Mouse (Mus musculus): ENCODE measurements around the gene Pim1.

Gene Pim1

DNA sequence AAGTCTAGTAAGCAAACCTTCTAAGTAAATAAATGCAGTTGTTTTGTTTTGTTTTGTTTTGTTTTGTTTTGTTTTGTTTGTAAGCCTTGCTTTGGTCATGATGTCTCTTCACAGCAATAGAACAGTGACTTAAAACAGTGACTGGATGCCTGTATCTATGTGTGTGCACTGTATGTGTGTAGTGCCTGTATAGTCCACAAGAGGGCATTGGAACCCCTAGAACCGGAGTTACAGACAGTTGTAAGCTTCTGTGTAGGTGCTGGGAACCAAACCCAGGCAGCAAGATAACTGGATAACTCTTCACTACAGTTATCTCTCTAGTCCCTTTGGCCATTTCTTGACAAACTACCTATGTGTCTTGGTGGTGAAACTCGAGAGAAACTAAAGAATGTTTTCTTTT, 35.1 kb downstream of the Pim1 start:
- no peak for DNase-seq (ENCODE audit: low spot score in 2 of 2)

DNA sequence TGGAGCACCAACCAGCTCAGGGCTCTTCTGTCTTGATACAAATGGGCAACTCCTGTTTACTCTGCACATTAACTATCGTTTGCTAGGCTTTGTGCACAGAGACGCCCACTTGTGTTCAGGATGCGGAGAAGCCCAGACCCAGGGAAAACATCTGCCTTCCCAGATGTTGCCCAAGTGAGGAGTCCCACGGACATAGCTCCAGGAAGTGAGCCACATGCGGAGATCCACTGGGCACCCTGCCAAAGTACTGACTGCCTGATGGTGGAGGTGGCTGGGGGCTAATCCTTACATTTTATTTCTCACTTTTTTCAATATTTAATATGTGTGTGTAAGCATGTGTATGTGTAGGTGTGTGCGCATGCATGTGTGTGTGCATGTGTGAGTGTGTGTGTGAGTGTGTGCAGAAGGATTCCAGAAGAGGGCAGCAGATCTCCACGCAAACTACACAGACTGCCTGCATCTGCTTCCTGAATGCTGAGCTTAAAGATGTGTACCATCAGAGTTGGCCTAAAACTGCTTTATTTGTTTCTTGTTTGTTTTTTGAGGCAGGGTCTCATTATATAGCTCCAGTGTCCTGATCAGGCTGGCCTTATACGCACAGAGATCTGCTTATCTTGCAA, 38.1 kb downstream of the Pim1 start:
- no peak for DNase-seq (ENCODE audit: low spot score in 2 of 2)

DNA sequence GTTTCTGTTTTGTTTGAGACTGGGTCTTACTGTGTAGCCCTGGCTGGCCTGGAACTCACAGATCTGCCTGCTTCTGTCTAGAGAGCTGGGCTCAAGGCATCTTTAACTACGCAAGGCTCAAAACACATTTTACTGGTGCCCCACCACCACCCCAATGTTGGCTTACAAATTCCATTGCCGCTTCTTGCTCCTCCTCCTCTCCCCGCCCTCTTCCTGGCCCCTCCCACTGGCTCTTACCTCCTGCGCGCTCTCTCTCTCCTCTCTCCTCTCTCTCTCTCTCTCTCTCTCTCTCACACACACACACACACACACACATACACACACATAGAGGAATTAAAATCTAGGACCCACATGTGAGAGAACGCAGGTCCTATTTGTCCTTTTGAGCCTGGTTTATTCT, 40.0 kb downstream of the Pim1 start:
- DNase-seq (ENCODE audit: low spot score in 2 of 2) = no peak

DNA sequence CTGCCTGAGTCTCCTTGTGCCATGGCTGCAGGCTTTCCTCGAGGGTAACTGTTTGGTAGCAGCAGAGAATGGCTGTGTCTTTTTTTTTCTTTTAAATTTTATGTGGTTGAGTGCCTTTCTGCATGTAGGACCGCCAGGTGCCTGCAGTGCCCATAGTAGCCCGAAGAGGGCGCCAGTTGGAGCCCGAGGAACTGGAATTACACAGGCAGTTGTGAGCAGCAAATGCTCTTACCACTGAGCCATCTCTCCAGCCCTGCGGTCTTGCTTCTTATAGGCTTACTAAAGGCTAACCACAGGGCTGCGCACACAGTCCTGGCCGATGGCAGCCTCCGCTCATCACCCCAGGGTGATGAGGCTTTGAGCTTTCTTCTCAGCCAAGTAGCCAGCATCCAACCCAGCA, 40.7 kb downstream of the Pim1 start:
- DNase-seq (ENCODE audit: low spot score in 2 of 2) = no peak

DNA sequence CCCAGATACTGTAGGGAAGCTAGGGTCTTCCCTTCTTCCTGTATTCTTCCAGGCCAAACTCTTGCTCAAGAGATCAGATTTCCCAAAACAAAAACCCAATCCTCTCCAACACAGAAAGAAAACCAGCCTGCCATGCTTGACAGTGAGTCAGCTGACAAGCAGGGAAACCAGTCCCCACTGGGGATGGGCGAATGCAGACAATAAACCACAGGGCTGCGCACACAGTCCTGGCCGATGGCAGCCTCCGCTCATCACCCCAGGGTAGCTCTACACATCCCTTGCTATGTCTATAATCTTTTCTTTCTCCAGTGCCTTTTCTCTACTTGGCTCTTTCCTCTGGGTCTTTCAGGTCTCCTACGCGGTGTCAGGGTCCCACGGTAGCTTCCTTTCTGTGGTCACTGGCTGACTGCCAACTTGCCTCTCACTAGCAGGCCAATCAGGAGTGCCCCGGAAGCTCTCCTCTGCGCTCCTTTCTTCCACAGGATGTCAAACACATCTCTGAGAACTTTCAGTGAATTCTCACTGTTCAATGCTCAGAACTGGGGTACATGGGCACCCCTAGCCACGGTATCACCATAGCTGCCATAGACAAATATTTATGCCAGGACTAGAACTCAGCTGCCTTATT, 41.3 kb downstream of the Pim1 start:
- DNase-seq (ENCODE audit: low spot score in 2 of 2) = no peak

DNA sequence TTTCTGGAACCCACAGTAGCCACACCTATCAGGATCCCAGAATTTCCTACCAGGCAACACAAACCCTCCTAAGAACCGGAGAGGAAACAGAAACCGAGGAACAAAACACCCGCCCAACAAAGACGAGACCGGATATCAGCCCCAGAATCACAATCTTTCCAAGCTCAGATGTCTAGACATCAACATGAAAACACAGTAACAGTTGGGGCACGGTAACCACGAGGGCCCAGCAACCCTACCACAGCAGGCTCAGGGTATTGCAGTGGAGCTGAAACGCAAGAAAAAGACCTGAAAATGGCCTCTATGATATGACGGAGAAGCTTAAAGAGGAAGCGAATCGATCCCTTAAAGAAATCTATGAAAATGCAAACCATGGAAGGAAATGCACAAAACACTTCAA, 43.3 kb downstream of the Pim1 start:
- DNase-seq (ENCODE audit: low spot score in 2 of 2) = no peak

DNA sequence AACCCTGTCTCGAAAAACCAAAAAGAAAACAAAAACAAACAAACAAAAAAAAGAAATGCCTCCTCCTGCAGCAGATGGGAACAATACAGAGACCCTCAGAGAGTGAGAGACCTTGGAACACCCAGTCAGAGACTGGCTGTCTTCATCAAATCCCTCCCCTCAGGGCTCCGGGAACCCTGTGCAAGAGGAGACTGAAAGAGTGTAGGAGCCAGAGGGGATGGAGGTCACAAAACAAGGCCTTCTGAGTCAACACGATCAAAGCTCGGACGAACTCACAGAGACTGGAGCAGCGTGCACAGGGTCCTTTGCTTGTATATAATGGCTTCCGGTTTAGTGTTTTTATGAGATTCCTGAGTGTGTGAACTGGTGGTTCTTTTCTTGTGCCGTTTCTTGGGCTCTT, 49.9 kb downstream of the Pim1 start:
- no peak for DNase-seq (ENCODE audit: low spot score in 2 of 2)

DNA sequence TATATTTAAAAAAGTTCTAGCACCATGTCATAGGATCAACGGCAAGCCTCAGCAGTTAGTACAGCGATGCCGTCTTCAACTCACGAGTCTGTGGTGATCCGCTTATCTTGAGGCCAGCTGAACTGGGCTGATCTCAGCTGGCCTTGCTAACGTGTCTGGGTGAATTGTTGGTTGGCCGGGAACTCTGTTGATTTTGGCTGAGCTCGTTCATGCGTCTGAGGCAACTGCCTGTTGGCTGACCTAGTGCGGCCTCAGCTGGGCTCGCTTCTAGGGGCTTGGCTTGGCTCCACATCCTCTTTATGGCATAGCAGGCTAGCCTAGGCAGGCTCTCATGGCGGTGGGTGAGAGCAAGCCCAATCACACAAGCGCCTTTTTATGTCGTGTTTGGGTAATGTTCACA, 50.9 kb downstream of the Pim1 start:
- peak in 1 of 2 experiments; percentile 56 for DNase-seq (ENCODE audit: low spot score in 2 of 2)

DNA sequence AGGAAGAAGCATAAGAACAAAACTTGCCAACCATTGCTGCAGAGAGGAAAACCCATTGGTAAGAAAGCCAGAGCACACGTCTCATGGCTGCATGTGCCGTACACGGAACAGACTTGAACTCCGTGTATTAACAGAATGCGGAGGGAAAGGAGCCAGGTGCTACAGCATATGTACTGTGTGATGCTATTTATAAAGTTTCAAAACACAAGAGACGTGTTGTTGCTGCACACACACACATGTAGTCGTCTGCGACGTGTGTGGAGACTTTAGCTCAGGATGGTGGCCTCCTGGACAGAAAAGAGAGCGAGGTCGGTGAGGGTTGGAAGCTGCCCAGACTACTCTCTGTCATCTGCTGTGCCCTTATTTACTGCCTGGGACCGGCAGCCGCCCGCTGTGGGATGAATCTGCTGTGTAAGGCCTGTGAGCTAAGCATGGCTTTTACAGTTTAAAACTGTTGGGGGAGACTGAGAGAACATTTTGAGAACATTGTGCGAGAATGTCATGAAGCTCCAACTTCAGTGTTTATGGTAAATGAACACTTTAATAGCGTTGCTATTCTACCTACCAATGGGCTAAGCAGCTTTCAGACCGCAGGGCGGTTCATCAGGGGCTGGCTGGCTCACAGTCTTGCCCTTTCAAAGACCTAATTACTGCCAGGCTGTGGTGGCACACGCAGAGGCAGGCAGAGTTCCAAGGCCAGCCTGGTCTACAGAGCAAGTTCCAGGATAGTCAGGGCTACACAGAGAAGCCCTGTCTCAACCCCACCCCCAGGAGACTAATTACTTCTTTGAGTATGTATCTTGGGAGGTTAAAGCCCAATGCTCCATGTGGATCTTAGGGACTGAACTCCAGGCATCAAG, 52.5 kb downstream of the Pim1 start:
- no peak for DNase-seq (ENCODE audit: low spot score in 2 of 2)

DNA sequence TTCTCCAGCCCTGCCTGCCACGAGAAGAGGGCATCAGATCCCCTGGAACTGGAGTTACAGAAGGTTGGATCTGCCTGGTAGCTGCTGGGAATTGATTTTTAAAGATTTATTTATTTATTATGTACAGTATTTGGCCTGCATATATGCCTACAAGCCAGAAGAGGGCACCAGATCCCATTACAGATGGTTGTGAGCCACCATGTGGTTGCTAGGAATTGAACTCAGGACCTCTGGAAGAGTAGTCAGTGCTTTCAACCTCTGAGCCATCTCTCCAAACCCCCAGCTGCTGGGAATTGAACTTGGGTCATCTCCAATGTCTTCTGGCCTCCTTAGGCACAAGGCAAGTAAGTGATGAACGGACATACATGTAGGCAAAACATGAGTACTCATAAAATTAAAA, 53.5 kb downstream of the Pim1 start:
- DNase-seq (ENCODE audit: low spot score in 2 of 2) = no peak

DNA sequence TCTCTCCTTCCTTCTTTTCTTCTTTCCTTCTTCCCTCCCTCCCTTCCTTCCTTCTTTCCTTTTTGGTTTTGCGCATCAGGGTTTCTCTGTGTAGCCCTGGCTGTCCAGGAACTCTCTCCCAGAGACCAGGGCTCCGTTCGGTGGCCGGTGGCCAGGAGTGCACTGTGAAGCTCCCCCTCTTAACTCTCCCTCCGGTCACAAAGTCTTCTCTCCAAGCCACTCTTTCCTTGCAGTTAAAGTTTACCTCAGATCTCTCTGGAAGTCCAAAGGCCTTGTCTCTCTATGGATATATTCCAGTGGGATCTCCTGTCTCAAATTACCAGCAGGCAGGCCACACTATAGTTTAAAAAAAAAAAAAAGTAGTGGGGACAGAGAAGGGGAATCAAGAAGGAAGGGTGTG, 54.7 kb downstream of the Pim1 start:
- DNase-seq (ENCODE audit: low spot score in 2 of 2) = no peak
